Mouse (Mus musculus): ENCODE measurements around the gene Ppp1r12a.

- TF ChIP-seq CTCF (IDR thresholded peaks at IDR 0.05; ENCODE audit: low read depth, low read length) = no peak
- TF ChIP-seq GATA1 (IDR thresholded peaks at IDR 0.05; ENCODE audit: borderline replicate concordance, low read length) = no peak
- TF ChIP-seq POLR2AphosphoS5 (IDR thresholded peaks at IDR 0.05; ENCODE audit: insufficient replicate concordance, low read depth, low read length) = no peak
- no peak for TF ChIP-seq TAL1 (conservative IDR thresholded peaks at IDR 0.05; ENCODE audit: low read depth, low read length)
- no peak for TF ChIP-seq GATA2 (IDR thresholded peaks at IDR 0.05; ENCODE audit: borderline replicate concordance, low read depth, low read length)
Observed at GRCm38 (mm10) chr10:108298841-108299545, 137.0 kb downstream of the Ppp1r12a start.

Measured in G1E (cell line).